Mouse (Mus musculus) hindbrain, embryonic 13.5 days (tissue): ENCODE measurements around the gene Mrps35. TPM values are rescaled to one million over a fixed set of nuclear protein-coding genes. Genes with fewer than 3 reads are reported as not detected.

Experiments
- polyA plus RNA-seq: library from polyadenylated mRNA; unstranded; fragments of >200 nt; fragmentation: Nextera tagmentation; extraction: Ambion mirVana; gene quantifications from 2 replicates; pipeline ENCODE4 v1.2.1, GENCODE M21; 2015

Gene Mrps35
- polyA plus RNA-seq, 1 experiment from 2014 or later, result 70.4 TPM

Other genes with a start within 250 kb of the Mrps35 start
- gene Arntl2, start 246.7 kb upstream of the Mrps35 start, polyA plus RNA-seq, result 2.1 and 3.4 TPM in 2 replicates
- not detected in 2 replicates for gene Smco2, start 192.7 kb upstream of the Mrps35 start, polyA plus RNA-seq
- 14.7 and 16.9 TPM in 2 replicates for gene Ppfibp1, start 154.3 kb upstream of the Mrps35 start, polyA plus RNA-seq
- gene 1700034J05Rik, start 88.3 kb upstream of the Mrps35 start, polyA plus RNA-seq, result not detected in 2 replicates
- 0.48 and 0.94 TPM in 2 replicates for gene Rep15, start 10.2 kb upstream of the Mrps35 start, polyA plus RNA-seq
- gene Mansc4, start 44.3 kb downstream of the Mrps35 start, polyA plus RNA-seq, result 0.97 and 0.99 TPM in 2 replicates
- 6.0 and 6.3 TPM in 2 replicates for gene Klhl42, start 48.6 kb downstream of the Mrps35 start, polyA plus RNA-seq
- 3.9 and 6.4 TPM in 2 replicates for gene Pthlh, start 221.4 kb downstream of the Mrps35 start, polyA plus RNA-seq